Mouse (Mus musculus) CH12.LX (cell line): ENCODE results near the gene Gstt4. TPM values are rescaled to one million over a fixed set of nuclear protein-coding genes. Genes with fewer than 3 reads are reported as not detected.

ENCODE experiments used
- DNase-seq: peaks from one replicate; pipeline ENCODE4 v3.0.0-alpha.2; 2013; ENCODE audit errors: extremely low read depth
- H3K27ac ChIP-seq: 2 replicates; pipeline ENCODE4 v1.5.1; 2012; ENCODE audit warnings: low read depth, mild to moderate bottlenecking, control low read depth, moderate library complexity; ENCODE audit not compliant: insufficient read depth
- H3K27me3 ChIP-seq: replicated peaks from 2 replicates; pipeline ENCODE3; 2012; ENCODE audit warnings: inconsistent platforms
- H3K36me3 ChIP-seq, 2 experiments: replicated peaks in 1 of 2; 2 replicates each; pipeline versions ENCODE3 to v1.6.1; 2012; ENCODE audit warnings: inconsistent platforms in 1 of 2, low read length in 1 of 2, mild to moderate bottlenecking in 1 of 2, mixed read lengths in 1 of 2, moderate library complexity in 1 of 2; ENCODE audit not compliant: control insufficient read depth in 1 of 2, insufficient read depth in 1 of 2
- H3K4me1 ChIP-seq, 2 experiments: 2 replicates each; pipeline ENCODE4 v1.6.1; 2012; ENCODE audit warnings: inconsistent platforms in 1 of 2, moderate library complexity in 1 of 2; ENCODE audit not compliant: insufficient read depth in 2 of 2, control insufficient read depth in 1 of 2
- H3K4me2 ChIP-seq: 2 replicates; pipeline ENCODE4 v1.6.1; 2012; ENCODE audit warnings: low read depth, mild to moderate bottlenecking, control low read depth; ENCODE audit not compliant: poor library complexity, insufficient read depth, severe bottlenecking
- H3K4me3 ChIP-seq, 3 experiments: fragments of 150-350 bp in 1 of 3; sonication (generic) in 1 of 3; replicated peaks in 1 of 3; 2 replicates each; pipeline versions ENCODE3 to v1.5.1; 2011 to 2012; ENCODE audit warnings: low read depth in 2 of 3, low read length in 2 of 3, mild to moderate bottlenecking in 2 of 3, moderate library complexity in 2 of 3, control low read depth in 1 of 3, improper control_type of control experiment in 1 of 3, inconsistent platforms in 1 of 3, mixed read lengths in 1 of 3; ENCODE audit not compliant: poor library complexity in 1 of 3
- H3K79me2 ChIP-seq: replicated peaks from 2 replicates; pipeline ENCODE4 v1.6.1; 2012; ENCODE audit warnings: mild to moderate bottlenecking, moderate library complexity; ENCODE audit not compliant: control insufficient read depth, poor library complexity, insufficient read depth, severe bottlenecking; ENCODE audit errors: extremely low read depth
- H3K9ac ChIP-seq: 2 replicates; pipeline ENCODE4 v1.6.1; 2012; ENCODE audit warnings: low read depth, mild to moderate bottlenecking, control low read depth, moderate library complexity; ENCODE audit not compliant: insufficient read depth
- H3K9me3 ChIP-seq: replicated peaks from 2 replicates; pipeline ENCODE3; 2012; ENCODE audit warnings: low read length, inconsistent platforms, mixed read lengths
- BHLHE40 ChIP-seq: IDR thresholded peaks from 2 replicates; pipeline ENCODE4 v1.6.1; 2011; ENCODE audit warnings: mild to moderate bottlenecking, low read depth, low read length, improper control_type of control experiment
- CHD1 ChIP-seq: IDR thresholded peaks from 2 replicates; pipeline ENCODE4 v1.6.1; 2012; ENCODE audit warnings: low read depth, low read length, improper control_type of control experiment, inconsistent platforms
- CHD2 ChIP-seq: IDR thresholded peaks from 2 replicates; pipeline ENCODE4 v1.6.1; 2011; ENCODE audit warnings: low read length, improper control_type of control experiment
- CTCF ChIP-seq, 2 experiments: IDR thresholded peaks in 1 of 2; conservative IDR thresholded peaks in 1 of 2; 2 replicates each; pipeline ENCODE4 v1.5.1; 2011 to 2012; ENCODE audit warnings: low read depth in 2 of 2, low read length in 2 of 2, improper control_type of control experiment in 1 of 2, inconsistent platforms in 1 of 2, mild to moderate bottlenecking in 1 of 2, moderate library complexity in 1 of 2
- EP300 ChIP-seq: IDR thresholded peaks from 2 replicates; pipeline ENCODE4 v1.6.1; 2011; ENCODE audit warnings: low read length, improper control_type of control experiment
- ETS1 ChIP-seq: conservative IDR thresholded peaks from 2 replicates; pipeline ENCODE4 v1.6.1; 2012; ENCODE audit warnings: low read depth, mild to moderate bottlenecking, inconsistent platforms, low read length, improper control_type of control experiment, moderate library complexity
- GABPA ChIP-seq: IDR thresholded peaks from 2 replicates; pipeline ENCODE4 v1.6.1; 2012; ENCODE audit warnings: low read depth, low read length, improper control_type of control experiment, inconsistent platforms; ENCODE audit not compliant: insufficient replicate concordance
- HCFC1 ChIP-seq: IDR thresholded peaks from 2 replicates; pipeline ENCODE4 v1.6.1; 2012; ENCODE audit warnings: low read depth, mild to moderate bottlenecking, inconsistent platforms, low read length, improper control_type of control experiment
- MAX ChIP-seq: IDR thresholded peaks from 2 replicates; pipeline ENCODE4 v1.6.1; 2011; ENCODE audit warnings: low read length, improper control_type of control experiment
- MAZ ChIP-seq: IDR thresholded peaks from 2 replicates; pipeline ENCODE4 v1.6.1; 2012; ENCODE audit warnings: low read depth, mild to moderate bottlenecking, inconsistent platforms, low read length, improper control_type of control experiment, moderate library complexity
- MXI1 ChIP-seq: IDR thresholded peaks from 2 replicates; pipeline ENCODE4 v1.6.1; 2011; ENCODE audit warnings: mild to moderate bottlenecking, low read depth, low read length, improper control_type of control experiment
- PAX5 ChIP-seq: IDR thresholded peaks from 2 replicates; pipeline ENCODE4 v1.6.1; 2012; ENCODE audit warnings: low read length, inconsistent platforms, mixed read lengths
- POLR2A ChIP-seq: IDR thresholded peaks from 2 replicates; pipeline ENCODE4 v1.6.1; 2011; ENCODE audit warnings: low read depth, mild to moderate bottlenecking, improper control_type of control experiment, low read length
- SIN3A ChIP-seq: IDR thresholded peaks from 2 replicates; pipeline ENCODE4 v1.6.1; 2012; ENCODE audit warnings: low read length, improper control_type of control experiment, inconsistent platforms
- TCF12 ChIP-seq: IDR thresholded peaks from 2 replicates; pipeline ENCODE4 v1.6.1; 2014; ENCODE audit warnings: low read depth, mild to moderate bottlenecking, inconsistent platforms, low read length, improper control_type of control experiment
- UBTF ChIP-seq: IDR thresholded peaks from 2 replicates; pipeline ENCODE4 v1.6.1; 2012; ENCODE audit warnings: low read depth, mild to moderate bottlenecking, inconsistent platforms, low read length, improper control_type of control experiment, moderate library complexity
- USF1 ChIP-seq: IDR thresholded peaks from 2 replicates; pipeline ENCODE4 v1.6.1; 2014; ENCODE audit warnings: low read depth, mild to moderate bottlenecking, inconsistent platforms, low read length, improper control_type of control experiment
- ZKSCAN1 ChIP-seq: IDR thresholded peaks from 2 replicates; pipeline ENCODE4 v1.6.1; 2012; ENCODE audit warnings: low read depth, inconsistent platforms, low read length, improper control_type of control experiment, borderline replicate concordance
- dilution Hi-C: fragments of 300-500 bp; cut with MboI; formaldehyde crosslinking; loops from 2 replicates; pipeline ENCODE4 v1.14.3; 2020; ENCODE audit warnings: low sequenced_read_pairs; ENCODE audit not compliant: extremely low pct_unique_long_range_greater_than_20kb, extremely low pct_ligation_motif_present
- in situ Hi-C: fragments of 300-500 bp; cut with MboI; formaldehyde crosslinking; loops from 3 replicates; pipeline ENCODE4 v1.14.3; 2019; ENCODE audit warnings: low sequenced_read_pairs, low pct_ligation_motif_present, low pct_unique_long_range_greater_than_20kb, mixed read lengths
- polyA plus RNA-seq: library from polyadenylated mRNA; unstranded; fragments of >175 nt; gene quantifications from 2 replicates; pipeline ENCODE4 v1.2.1, GENCODE M21; 2012; ENCODE audit warnings: low read depth; ENCODE audit not compliant: insufficient read length
- total RNA-seq, 2 experiments: library from RNA; depleted of rRNA; stranded (reverse); fragments of 300-350 nt in 1 of 2; fragments of >200 nt in 1 of 2; gene quantifications; 2 replicates each; pipeline ENCODE4 v1.2.3; 2012 to 2014

Gene Gstt4
- total and polyA plus RNA-seq, 3 experiments, result 0.21 to 0.80 (median 0.42) TPM

DNA sequence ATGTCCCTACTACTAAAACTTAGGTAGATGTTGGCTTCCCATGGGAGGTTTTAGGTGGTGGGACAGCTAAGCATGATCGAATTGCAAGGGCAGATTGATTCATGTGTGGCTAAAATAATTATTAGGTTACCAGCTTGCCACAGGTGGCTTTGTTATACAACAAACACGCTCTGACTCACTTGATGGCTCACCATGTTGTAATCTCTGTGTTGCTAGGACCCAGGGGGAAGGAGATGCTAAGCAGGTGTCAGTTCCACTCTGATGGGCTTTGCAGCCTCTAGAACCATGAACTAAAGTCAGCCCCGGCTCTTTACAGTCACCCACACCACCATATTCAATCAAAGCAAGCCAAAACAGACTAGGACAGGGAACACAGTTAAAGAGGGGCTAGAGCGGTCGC, 2.5 kb downstream of the Gstt4 start:
- no peak for DNase-seq
- H3K79me2 ChIP-seq, result no peaks in the 10 kb centered on the region

DNA sequence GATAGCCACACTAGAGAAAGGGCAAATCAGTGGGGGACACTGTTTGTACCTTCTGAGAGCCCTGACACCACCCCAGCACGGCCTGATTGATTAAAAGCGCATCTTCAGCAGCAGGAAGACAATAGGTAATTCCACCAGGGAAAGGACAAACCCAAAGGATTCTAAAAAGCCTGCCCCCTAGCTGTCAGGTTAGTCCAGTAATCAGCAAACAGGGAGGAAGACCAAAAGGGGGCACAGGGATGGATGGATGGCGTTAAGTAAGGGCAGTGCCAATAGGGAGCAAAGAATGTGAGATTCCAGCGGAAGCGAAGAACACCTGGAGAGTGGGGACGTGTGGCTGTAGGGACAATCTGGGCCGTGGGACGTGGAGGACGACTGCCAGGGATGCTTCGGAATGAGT, 3.7 kb downstream of the Gstt4 start:
- no peak for DNase-seq
- no peak overlapping the region for H3K27ac ChIP-seq
- H3K9ac ChIP-seq, result no peak overlapping the region
- no peak overlapping the region for H3K4me2 ChIP-seq
- no peaks in the 10 kb centered on the region for H3K79me2 ChIP-seq
- H3K4me1 ChIP-seq, result peaks cover 0 to 11% of the 10 kb centered on the region in 2 experiments; a peak in 2 of 4 replicates
- dilution Hi-C loops (no loop called here), in situ Hi-C loops (no loop called here)
- peaks cover 20% of the 10 kb centered on the region for H3K9me3 ChIP-seq
- no peaks in the 10 kb centered on the region for H3K27me3 ChIP-seq
- H3K36me3 ChIP-seq, result peaks cover 0 to 1% of the 10 kb centered on the region in 2 experiments
- no peak overlapping the region for H3K4me3 ChIP-seq
- TF ChIP-seq EP300 (no peak), CTCF (conservative IDR thresholded peaks at IDR 0.05 in 1 of 2, IDR thresholded peaks at IDR 0.05 in 1 of 2; ENCODE audit: low read depth in 2 of 2, low read length in 2 of 2) (peak in 1 of 2 experiments; percentile 32; a peak in 1 of 4 replicates)
- TF ChIP-seq, all 38 proteins: peak for 1

More for the DNA sequence above, 2.5 kb downstream of the Gstt4 start:
- Histone ChIP-seq H3K36me3 (peaks cover 0 to 1% of the 10 kb centered on the region in 2 experiments), H3K9ac (no peak overlapping the region), H3K4me3 (no peak overlapping the region), H3K27ac (no peak overlapping the region), H3K4me1 (peaks cover 0 to 17% of the 10 kb centered on the region in 2 experiments; a peak in 2 of 4 replicates), H3K27me3 (no peaks in the 10 kb centered on the region), H3K9me3 (peaks cover 30% of the 10 kb centered on the region), H3K4me2 (no peak overlapping the region)
- TF ChIP-seq ETS1, result no peak
- no peak for TF ChIP-seq HCFC1
- no peak for TF ChIP-seq SIN3A
- TF ChIP-seq MXI1, result no peak
- TF ChIP-seq CHD1, result no peak
- TF ChIP-seq CHD2, result no peak
- TF ChIP-seq TCF12, result no peak
- no peak for TF ChIP-seq UBTF
- TF ChIP-seq GABPA, result no peak
- TF ChIP-seq POLR2A, result no peak
- TF ChIP-seq BHLHE40, result no peak
- TF ChIP-seq USF1, result no peak
- no peak for TF ChIP-seq PAX5
- TF ChIP-seq MAX, result no peak
- TF ChIP-seq MAZ, result no peak
- TF ChIP-seq ZKSCAN1, result no peak
- dilution Hi-C loops (no loop called here), in situ Hi-C loops (no loop called here)
